Mouse (Mus musculus): Measurements from ENCODE around the gene Dnajc14. TPM values are rescaled to one million over a fixed set of nuclear protein-coding genes. Genes with fewer than 3 reads are reported as not detected.

The Dnajc14 gene
- polyA plus RNA-seq, 1 experiment from 2014 or later: 42.7 TPM

GRCm38 (mm10) chr10:128823821-128824220 is 20.0 kb downstream of the Dnajc14 start:
- ATAC-seq (ENCODE audit: low FRiP score, low TSS enrichment) (no peak), DNase-seq (no peak)
- peaks cover 7% of the 10 kb centered on the region for H3K4me1 ChIP-seq (ENCODE audit: control insufficient read depth, insufficient read depth, low read length)
- no peaks in the 10 kb centered on the region for H3K27me3 ChIP-seq (ENCODE audit: control insufficient read depth, insufficient read depth, low read length)
- no peak overlapping the region for H3K4me3 ChIP-seq (replicated peaks; ENCODE audit: low read depth, low read length)
- no peak overlapping the region for H3K27ac ChIP-seq (replicated peaks; ENCODE audit: low read depth, low read length)
- no peak overlapping the region for H3K4me2 ChIP-seq (ENCODE audit: low read length)
- no peak overlapping the region for H3K9ac ChIP-seq (replicated peaks; ENCODE audit: low read length)
- peaks cover 29% of the 10 kb centered on the region for H3K36me3 ChIP-seq (ENCODE audit: control insufficient read depth, insufficient read depth, low read length)
- no peaks in the 10 kb centered on the region for H3K9me3 ChIP-seq (ENCODE audit: control insufficient read depth, low read length)
- WGBS: 99% methylated on average over 9 of the region's 9 CpGs

- Histone ChIP-seq H3K27ac (replicated peaks; ENCODE audit: low read depth, low read length) (no peak overlapping the region), H3K9me3 (ENCODE audit: control insufficient read depth, low read length) (no peaks in the 10 kb centered on the region), H3K4me1 (ENCODE audit: control insufficient read depth, insufficient read depth, low read length) (no peaks in the 10 kb centered on the region), H3K4me3 (replicated peaks; ENCODE audit: low read depth, low read length) (no peak overlapping the region), H3K4me2 (ENCODE audit: low read length) (no peak overlapping the region), H3K27me3 (ENCODE audit: control insufficient read depth, insufficient read depth, low read length) (no peaks in the 10 kb centered on the region), H3K9ac (replicated peaks; ENCODE audit: low read length) (no peak overlapping the region), H3K36me3 (ENCODE audit: control insufficient read depth, insufficient read depth, low read length) (peaks cover 59% of the 10 kb centered on the region)
- ATAC-seq (ENCODE audit: low FRiP score, low TSS enrichment) (no peak), DNase-seq (no peak)
Measured at GRCm38 (mm10) chr10:128837400-128837799, 33.5 kb downstream of the Dnajc14 start.

- Histone ChIP-seq H3K27me3 (ENCODE audit: control insufficient read depth, insufficient read depth, low read length) (no peaks in the 10 kb centered on the region), H3K9ac (replicated peaks; ENCODE audit: low read length) (no peak overlapping the region), H3K9me3 (ENCODE audit: control insufficient read depth, low read length) (no peaks in the 10 kb centered on the region), H3K36me3 (ENCODE audit: control insufficient read depth, insufficient read depth, low read length) (peaks cover 68% of the 10 kb centered on the region), H3K27ac (replicated peaks; ENCODE audit: low read depth, low read length) (no peak overlapping the region), H3K4me1 (ENCODE audit: control insufficient read depth, insufficient read depth, low read length) (no peaks in the 10 kb centered on the region), H3K4me2 (ENCODE audit: low read length) (no peak overlapping the region), H3K4me3 (replicated peaks; ENCODE audit: low read depth, low read length) (no peak overlapping the region)
- no peak for ATAC-seq (ENCODE audit: low FRiP score, low TSS enrichment)
- DNase-seq: no peak
Measured at GRCm38 (mm10) chr10:128839434-128839833, 35.6 kb downstream of the Dnajc14 start.

DNA sequence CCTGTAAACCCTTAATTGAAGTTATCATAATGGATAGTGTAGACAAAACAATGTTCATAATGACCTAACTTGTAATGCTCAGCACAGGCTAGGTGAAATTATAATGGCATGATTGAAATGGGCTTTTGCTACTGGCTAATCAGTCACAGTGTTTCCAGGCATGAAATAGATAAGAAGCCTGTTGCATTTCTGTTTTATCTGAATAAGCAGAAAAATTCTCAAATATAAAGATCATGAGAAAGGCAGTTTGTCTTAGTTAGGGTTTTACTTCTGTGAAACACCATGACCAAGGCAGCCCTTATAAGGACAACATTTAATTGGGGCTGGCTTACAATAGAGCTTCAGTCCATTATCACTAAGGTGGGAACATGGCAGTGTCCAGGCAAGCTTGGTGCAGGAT is 36.8 kb downstream of the Dnajc14 start:
- ATAC-seq (ENCODE audit: low FRiP score, low TSS enrichment): no peak
- H3K4me1 ChIP-seq (ENCODE audit: control insufficient read depth, insufficient read depth, low read length): no peaks in the 10 kb centered on the region

DNA sequence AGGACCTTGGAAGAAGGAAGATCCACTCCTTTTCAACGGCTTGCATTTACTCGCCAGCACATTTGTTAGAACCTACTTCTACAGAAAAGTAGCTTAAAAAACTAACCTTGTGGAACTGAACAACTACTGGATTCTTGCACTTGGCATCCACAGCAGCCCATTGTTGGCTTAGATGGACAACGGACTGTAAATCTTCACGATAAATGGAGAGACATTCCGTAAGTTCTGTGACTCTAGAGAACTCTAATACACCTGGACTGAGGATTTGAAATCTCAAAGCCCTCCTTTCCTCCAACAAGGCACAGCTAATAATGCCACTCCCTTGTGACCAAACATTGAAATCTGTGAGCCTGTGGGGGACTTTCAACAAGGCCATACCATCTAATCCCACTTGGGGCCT is 39.4 kb downstream of the Dnajc14 start:
- ATAC-seq (ENCODE audit: low FRiP score, low TSS enrichment) (no peak), DNase-seq (no peak)
- H3K4me1 ChIP-seq (ENCODE audit: control insufficient read depth, insufficient read depth, low read length): no peaks in the 10 kb centered on the region
- no peaks in the 10 kb centered on the region for H3K9me3 ChIP-seq (ENCODE audit: control insufficient read depth, low read length)
- H3K4me2 ChIP-seq (ENCODE audit: low read length): no peak overlapping the region
- no peak overlapping the region for H3K4me3 ChIP-seq (replicated peaks; ENCODE audit: low read depth, low read length)
- H3K9ac ChIP-seq (replicated peaks; ENCODE audit: low read length): no peak overlapping the region
- WGBS: 94% methylated on average over 5 of the region's 5 CpGs
- H3K27me3 ChIP-seq (ENCODE audit: control insufficient read depth, insufficient read depth, low read length): no peaks in the 10 kb centered on the region
- no peak overlapping the region for H3K27ac ChIP-seq (replicated peaks; ENCODE audit: low read depth, low read length)
- H3K36me3 ChIP-seq (ENCODE audit: control insufficient read depth, insufficient read depth, low read length): peaks cover 66% of the 10 kb centered on the region

More for the DNA sequence above, 36.8 kb downstream of the Dnajc14 start:
- Histone ChIP-seq H3K4me3 (replicated peaks; ENCODE audit: low read depth, low read length) (no peak overlapping the region), H3K9ac (replicated peaks; ENCODE audit: low read length) (no peak overlapping the region), H3K27me3 (ENCODE audit: control insufficient read depth, insufficient read depth, low read length) (no peaks in the 10 kb centered on the region), H3K9me3 (ENCODE audit: control insufficient read depth, low read length) (no peaks in the 10 kb centered on the region), H3K27ac (replicated peaks; ENCODE audit: low read depth, low read length) (no peak overlapping the region), H3K36me3 (ENCODE audit: control insufficient read depth, insufficient read depth, low read length) (peaks cover 67% of the 10 kb centered on the region), H3K4me2 (ENCODE audit: low read length) (no peak overlapping the region)
- no peak for DNase-seq

- Histone ChIP-seq H3K4me3 (replicated peaks; ENCODE audit: low read depth, low read length) (no peak overlapping the region), H3K4me1 (ENCODE audit: control insufficient read depth, insufficient read depth, low read length) (no peaks in the 10 kb centered on the region), H3K36me3 (ENCODE audit: control insufficient read depth, insufficient read depth, low read length) (peaks cover 74% of the 10 kb centered on the region), H3K4me2 (ENCODE audit: low read length) (no peak overlapping the region), H3K9ac (replicated peaks; ENCODE audit: low read length) (no peak overlapping the region), H3K27me3 (ENCODE audit: control insufficient read depth, insufficient read depth, low read length) (no peaks in the 10 kb centered on the region), H3K27ac (replicated peaks; ENCODE audit: low read depth, low read length) (no peak overlapping the region), H3K9me3 (ENCODE audit: control insufficient read depth, low read length) (no peaks in the 10 kb centered on the region)
- DNase-seq (peak; percentile 82), ATAC-seq (ENCODE audit: low FRiP score, low TSS enrichment) (no peak)
- 66% methylated on average over 2 of the region's 2 CpGs for WGBS
Measured at GRCm38 (mm10) chr10:128845516-128845915, 41.7 kb downstream of the Dnajc14 start.

DNA sequence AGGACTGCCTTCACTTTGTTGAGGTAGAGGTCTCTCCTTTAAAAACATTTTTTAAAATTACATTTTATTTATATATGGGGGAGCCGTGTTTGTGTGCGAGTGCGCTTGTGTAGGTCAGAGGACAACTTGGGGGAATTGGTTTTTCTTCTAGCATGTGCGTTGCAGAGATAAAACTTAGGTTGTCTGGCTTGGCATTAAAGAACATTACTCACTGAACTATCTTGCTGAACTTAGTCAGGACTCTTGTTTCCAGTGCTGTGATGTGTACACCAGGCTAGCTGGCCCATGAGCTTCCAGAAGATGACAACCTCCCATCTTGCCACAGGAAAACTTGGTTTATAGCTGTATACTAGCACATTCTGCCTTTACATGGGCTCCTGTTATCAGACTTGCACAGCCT is 42.8 kb downstream of the Dnajc14 start:
- H3K4me2 ChIP-seq (ENCODE audit: low read length): no peak overlapping the region
- 97% methylated on average over 4 of the region's 4 CpGs for WGBS
- H3K9ac ChIP-seq (replicated peaks; ENCODE audit: low read length): no peak overlapping the region
- H3K27me3 ChIP-seq (ENCODE audit: control insufficient read depth, insufficient read depth, low read length): no peaks in the 10 kb centered on the region
- H3K27ac ChIP-seq (replicated peaks; ENCODE audit: low read depth, low read length): no peak overlapping the region
- no peaks in the 10 kb centered on the region for H3K4me1 ChIP-seq (ENCODE audit: control insufficient read depth, insufficient read depth, low read length)
- no peaks in the 10 kb centered on the region for H3K9me3 ChIP-seq (ENCODE audit: control insufficient read depth, low read length)
- no peak for DNase-seq
- H3K4me3 ChIP-seq (replicated peaks; ENCODE audit: low read depth, low read length): no peak overlapping the region
- peaks cover 69% of the 10 kb centered on the region for H3K36me3 ChIP-seq (ENCODE audit: control insufficient read depth, insufficient read depth, low read length)
- ATAC-seq (ENCODE audit: low FRiP score, low TSS enrichment): no peak

DNA sequence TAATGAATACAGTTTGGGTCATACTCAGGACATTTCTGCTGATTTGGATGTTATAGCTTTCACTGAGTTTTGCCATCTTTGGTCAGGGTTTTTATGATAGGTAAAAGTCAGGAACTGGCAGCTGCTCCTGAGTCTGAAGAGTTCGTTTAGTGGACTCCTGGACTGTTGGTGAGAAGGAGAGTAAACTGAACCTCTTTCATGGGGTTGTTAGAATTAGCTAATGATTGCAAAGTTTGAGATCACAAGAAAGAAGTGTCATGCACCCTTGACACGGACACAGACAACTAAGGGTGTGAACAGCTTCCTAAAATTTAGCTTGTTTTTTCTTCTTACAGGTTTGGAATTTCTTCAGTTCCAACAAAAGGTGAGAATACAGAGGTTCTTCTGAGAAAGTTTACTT is 44.6 kb downstream of the Dnajc14 start:
- peaks cover 60% of the 10 kb centered on the region for H3K36me3 ChIP-seq (ENCODE audit: control insufficient read depth, insufficient read depth, low read length)
- H3K4me2 ChIP-seq (ENCODE audit: low read length): no peak overlapping the region
- H3K27me3 ChIP-seq (ENCODE audit: control insufficient read depth, insufficient read depth, low read length): no peaks in the 10 kb centered on the region
- DNase-seq (no peak), ATAC-seq (ENCODE audit: low FRiP score, low TSS enrichment) (no peak)
- H3K27ac ChIP-seq (replicated peaks; ENCODE audit: low read depth, low read length): no peak overlapping the region
- H3K4me3 ChIP-seq (replicated peaks; ENCODE audit: low read depth, low read length): no peak overlapping the region
- 84% methylated on average over 2 of the region's 2 CpGs for WGBS
- H3K9me3 ChIP-seq (ENCODE audit: control insufficient read depth, low read length): no peaks in the 10 kb centered on the region
- H3K4me1 ChIP-seq (ENCODE audit: control insufficient read depth, insufficient read depth, low read length): no peaks in the 10 kb centered on the region
- no peak overlapping the region for H3K9ac ChIP-seq (replicated peaks; ENCODE audit: low read length)

- H3K36me3 ChIP-seq (ENCODE audit: control insufficient read depth, insufficient read depth, low read length): peaks cover 57% of the 10 kb centered on the region
- no peak overlapping the region for H3K27ac ChIP-seq (replicated peaks; ENCODE audit: low read depth, low read length)
- no peak overlapping the region for H3K9ac ChIP-seq (replicated peaks; ENCODE audit: low read length)
- DNase-seq (no peak), ATAC-seq (ENCODE audit: low FRiP score, low TSS enrichment) (no peak)
- no peaks in the 10 kb centered on the region for H3K27me3 ChIP-seq (ENCODE audit: control insufficient read depth, insufficient read depth, low read length)
- H3K9me3 ChIP-seq (ENCODE audit: control insufficient read depth, low read length): no peaks in the 10 kb centered on the region
- H3K4me1 ChIP-seq (ENCODE audit: control insufficient read depth, insufficient read depth, low read length): no peaks in the 10 kb centered on the region
- H3K4me2 ChIP-seq (ENCODE audit: low read length): no peak overlapping the region
- H3K4me3 ChIP-seq (replicated peaks; ENCODE audit: low read depth, low read length): no peak overlapping the region
- 86% methylated on average over 3 of the region's 3 CpGs for WGBS
Measured at GRCm38 (mm10) chr10:128850339-128850738, 46.5 kb downstream of the Dnajc14 start.
